Mouse (Mus musculus) urinary bladder, postnatal 4 days (tissue): ENCODE measurements at regions not wholly inside any gene's neighbourhood (a gene's known extent, or its start where the extent isn't known, plus 50 kb on each side); places are given as distances from the start of the nearest gene placed in this dataset.
A peak's percentile ranks its signal among the peaks of the same experiment; 100 is the strongest.

Experiments used
- DNase-seq, 2 experiments: peaks; one replicate each; pipeline ENCODE4 v3.0.0; 2021 to 2022; ENCODE audit warnings: low spot score in 2 of 2

GRCm38 (mm10) chr9:63850316-63850693 lies 92.5 kb upstream of the Smad3 start:
- DNase-seq = no peak

DNA sequence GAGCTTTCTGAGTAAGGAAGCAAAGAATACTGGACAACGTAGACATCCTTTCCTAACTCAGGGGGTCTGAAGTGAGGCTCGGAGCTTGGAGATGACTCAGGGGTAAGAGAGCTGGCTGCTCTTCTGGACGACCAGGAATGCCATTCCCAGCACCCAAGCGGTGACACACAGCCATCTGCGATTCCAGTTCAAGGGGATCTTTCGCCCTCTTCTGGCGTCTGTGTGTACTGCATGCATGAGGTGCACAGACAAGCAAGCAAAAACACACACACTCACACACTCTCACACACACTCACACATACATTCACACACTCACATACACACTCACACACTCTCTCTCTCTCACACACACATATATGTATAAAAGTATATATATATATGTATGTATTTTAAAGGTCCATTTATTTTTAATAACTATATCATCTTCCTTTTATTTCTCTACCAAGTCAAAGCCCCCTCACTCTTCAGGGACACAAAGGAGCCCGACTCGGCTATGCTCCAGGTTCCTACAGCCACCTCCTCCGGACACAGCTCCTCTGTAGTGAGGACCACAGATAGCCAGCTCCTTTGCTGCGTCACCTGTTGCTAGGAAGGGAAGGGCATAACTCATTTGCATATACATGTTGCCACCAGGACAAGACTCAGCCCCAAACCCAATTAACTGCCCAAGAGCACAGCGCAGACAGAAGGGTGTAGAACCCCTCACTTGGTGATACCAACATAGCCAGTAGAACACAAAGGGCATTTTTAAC lies 91.9 kb upstream of the Smad3 start:
- DNase-seq = no peak

- DNase-seq = peak in 1 of 2 experiments; percentile 41
Measured at GRCm38 (mm10) chr9:63843883-63844485, 86.2 kb upstream of the Smad3 start.

- no peak for DNase-seq
Measured at GRCm38 (mm10) chr9:63843431-63843830, 85.6 kb upstream of the Smad3 start.

DNA sequence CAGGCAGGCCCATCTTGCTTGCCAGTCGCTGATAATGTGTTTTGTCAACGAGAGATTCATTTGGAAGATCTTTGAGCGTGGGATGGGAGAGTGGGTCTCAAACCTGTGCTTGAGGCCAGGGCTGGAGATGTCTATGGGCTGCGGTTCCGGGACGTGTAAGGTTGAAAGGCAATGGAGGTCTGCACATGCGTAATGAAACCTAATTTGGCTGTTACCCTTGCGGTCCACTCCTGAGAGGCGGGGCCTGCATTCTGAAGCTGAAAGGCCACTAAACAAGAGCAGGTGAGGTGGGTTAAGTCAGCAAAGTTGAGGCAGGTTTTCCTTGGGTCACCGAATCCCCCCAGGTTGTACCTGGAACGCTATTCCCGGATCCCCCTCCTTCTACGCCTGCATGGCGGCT lies 83.3 kb upstream of the Smad3 start:
- DNase-seq = no peak

DNA sequence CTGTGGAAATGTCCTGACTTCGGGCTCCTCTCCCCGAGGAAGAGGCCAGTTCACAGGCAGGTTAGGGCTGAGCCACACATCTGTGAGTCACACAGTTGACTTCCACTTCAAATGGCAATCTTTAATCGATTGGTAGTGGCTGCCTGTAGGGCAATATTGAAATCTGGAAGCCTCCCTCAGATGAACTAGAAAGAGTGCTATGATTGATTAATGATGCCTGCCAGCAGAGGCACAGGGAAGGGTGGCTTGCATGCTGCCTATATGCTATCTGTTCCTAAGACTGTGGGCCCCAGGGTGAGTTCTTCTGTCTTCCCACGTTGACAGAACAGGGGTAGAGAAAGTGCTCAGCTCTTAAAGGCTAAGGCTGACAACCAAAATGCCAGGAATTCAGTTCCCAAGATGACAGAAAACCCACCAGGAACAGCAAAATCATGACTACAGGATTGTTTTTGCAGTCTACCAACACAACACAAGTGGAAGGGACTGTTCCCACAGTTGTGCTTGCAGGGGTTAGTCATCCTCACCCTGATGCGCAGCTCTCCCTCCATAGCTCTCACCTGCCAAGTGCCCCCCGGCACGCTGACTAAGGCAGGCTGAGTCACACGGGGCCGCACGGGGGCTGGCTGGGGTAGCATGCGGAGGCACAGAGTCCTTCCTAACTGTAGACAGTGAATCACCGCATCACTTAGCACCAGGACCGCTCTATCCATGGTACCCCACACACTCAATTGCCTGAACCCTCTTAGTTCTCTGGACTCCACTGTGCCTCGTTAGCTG lies 81.4 kb upstream of the Smad3 start:
- DNase-seq = no peak

DNA sequence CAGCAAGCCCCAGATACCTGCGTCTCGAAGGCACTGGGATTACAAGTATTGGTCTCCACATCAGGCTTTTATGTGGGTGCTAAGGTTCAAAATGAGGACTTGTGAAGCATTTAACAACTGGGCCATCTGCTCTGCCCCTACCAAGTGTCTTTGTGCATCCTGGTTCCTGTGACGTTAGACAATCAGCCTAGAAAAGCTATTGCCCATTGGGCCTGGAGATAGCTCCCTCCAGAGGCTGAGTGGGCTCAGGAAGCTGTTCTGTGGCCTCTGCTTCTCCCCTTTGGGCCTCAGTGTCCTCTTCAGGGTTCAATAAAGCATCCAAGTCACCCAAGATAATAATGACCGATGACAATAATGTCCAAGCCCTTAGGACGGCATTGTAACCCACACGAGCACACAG lies 79.8 kb upstream of the Smad3 start:
- no peak for DNase-seq

DNA sequence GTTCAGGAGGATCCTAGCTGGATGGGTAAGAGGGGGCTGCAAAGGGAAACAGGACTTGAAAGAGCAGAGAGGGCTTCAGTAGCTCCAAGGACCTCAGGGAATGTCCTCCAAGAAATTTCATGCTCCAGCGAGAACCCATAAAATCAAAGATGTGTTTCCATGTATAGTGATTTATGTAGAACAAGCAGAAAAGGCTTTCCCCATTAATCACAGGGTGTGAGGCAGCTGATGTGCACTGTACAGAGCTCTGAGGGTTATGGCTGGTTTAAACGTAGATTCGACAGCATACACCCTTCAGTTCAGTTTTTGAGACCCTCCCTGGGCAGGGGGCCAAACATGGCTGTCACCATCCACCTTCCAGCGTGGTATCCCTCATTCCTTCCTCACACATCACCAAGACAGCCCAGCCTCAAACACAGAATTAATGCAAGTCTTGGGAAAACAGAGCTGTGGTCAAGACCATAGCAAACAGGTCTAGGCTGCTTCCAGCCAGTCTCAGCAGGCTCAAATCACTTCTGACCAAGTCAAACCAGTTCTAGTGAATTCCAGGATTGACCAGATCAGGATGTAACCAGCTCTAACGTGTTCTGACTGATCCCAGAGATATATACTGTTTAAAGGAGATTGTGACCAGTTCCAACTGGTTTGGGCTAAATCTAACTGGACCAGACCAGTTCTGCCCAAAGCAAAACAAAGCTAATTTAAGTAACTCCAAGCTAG lies 78.9 kb upstream of the Smad3 start:
- DNase-seq = peak in 1 of 2 experiments; percentile 54

DNA sequence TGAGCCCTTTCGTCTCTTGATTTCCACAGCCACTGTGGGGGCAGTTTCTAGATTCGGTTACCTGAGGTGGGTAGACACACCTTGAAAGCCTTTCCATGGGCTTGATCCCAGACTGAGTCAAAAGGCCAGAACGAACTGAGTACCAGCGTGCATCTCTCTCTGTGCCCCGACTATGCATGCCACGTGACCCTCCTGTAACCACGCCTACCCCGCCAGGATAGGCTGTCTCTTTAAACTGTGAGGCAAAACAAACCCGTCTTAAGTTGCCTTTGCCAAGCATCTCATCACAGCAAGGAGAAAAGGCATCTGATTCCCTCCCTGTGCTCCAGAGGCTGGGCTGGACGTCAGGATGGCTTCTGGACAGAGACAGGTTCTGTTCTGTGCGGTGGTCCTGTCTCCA lies 78.2 kb upstream of the Smad3 start:
- DNase-seq = no peak

DNA sequence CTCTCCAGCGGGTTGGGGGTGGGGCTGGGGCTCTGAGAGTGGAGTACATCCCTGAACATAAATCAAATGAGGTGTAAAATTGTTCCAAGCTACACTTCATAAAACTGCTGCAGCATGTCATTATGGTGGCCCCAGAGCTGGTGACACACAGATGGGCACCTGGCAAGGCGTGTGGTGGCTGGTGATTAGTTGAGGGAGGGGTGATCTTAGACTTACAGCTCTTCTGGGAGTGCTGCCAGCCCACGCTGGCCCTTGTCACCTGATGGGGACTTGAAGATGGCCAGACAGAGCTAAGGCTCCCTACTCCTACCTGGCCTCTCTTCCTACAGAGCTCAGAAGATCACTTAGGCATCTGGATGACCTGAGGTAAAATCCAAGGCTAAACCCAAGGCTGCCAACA lies 76.6 kb upstream of the Smad3 start:
- no peak for DNase-seq

- DNase-seq = no peak
Measured at GRCm38 (mm10) chr9:63818163-63818562, 60.4 kb upstream of the Smad3 start.

- no peak for DNase-seq
Measured at GRCm38 (mm10) chr9:63816540-63816939, 58.7 kb upstream of the Smad3 start.

DNA sequence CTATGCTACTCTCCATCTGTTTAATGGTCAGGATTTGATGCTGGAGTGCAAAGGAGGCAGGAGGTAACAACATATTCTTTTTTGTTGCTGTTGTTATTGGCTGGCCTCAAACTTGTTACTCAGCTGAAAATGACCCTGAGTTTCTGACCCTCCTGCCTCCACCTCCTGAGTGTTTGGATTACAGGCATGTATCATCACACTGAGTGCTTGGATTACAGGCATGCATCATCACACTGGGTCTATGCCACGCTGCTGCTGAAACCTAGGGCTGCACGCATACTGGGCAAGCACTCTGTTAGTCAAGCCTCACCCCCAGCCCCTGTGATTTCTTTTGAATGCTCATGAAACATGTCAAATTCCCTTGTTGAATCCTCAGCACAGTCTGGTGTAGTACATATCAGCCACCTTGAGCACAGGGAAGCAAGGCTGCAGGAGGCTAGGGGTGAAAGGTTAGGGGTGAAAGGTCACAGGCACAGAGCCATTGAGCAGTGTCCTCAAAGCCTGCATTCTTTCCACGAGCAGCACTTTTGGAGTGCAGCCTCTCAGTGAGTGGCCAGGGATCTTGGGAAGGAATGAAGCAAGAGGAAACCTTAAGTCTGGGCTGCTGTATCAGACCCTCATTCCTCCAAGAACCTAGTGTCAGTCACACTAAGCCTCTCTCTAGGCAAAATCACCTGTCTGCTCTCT lies 52.2 kb upstream of the Smad3 start:
- DNase-seq = no peak
